Mouse (Mus musculus) MEL (cell line): ENCODE measurements around the gene Clock.

ENCODE experiments used
- CTCF ChIP-seq, 3 experiments: IDR thresholded peaks in 2 of 3; conservative IDR thresholded peaks in 1 of 3; 2 replicates each; pipeline ENCODE4 v1.5.1; 2011 to 2012; ENCODE audit warnings: low read length in 3 of 3, low read depth in 2 of 3, mild to moderate bottlenecking in 2 of 3, improper control_type of control experiment in 1 of 3, inconsistent platforms in 1 of 3, mixed read lengths in 1 of 3, moderate library complexity in 1 of 3; ENCODE audit not compliant: control insufficient read depth in 1 of 3, insufficient read depth in 1 of 3, poor library complexity in 1 of 3, severe bottlenecking in 1 of 3
- ELF1 ChIP-seq: IDR thresholded peaks from 2 replicates; pipeline ENCODE4 v1.6.1; 2014; ENCODE audit warnings: low read depth, mild to moderate bottlenecking, inconsistent platforms, low read length, improper control_type of control experiment, moderate library complexity
- GATA1 ChIP-seq: IDR thresholded peaks from 2 replicates; pipeline ENCODE4 v1.6.1; 2011; ENCODE audit warnings: low read depth, low read length, improper control_type of control experiment
- POLR2A ChIP-seq, 2 experiments: IDR thresholded peaks; 2 replicates each; pipeline ENCODE4 v1.6.1; 2011 to 2012; ENCODE audit warnings: low read length in 2 of 2, mild to moderate bottlenecking in 2 of 2, control low read depth in 1 of 2, improper control_type of control experiment in 1 of 2, low read depth in 1 of 2, moderate library complexity in 1 of 2; ENCODE audit not compliant: control insufficient read depth in 1 of 2, insufficient read depth in 1 of 2, poor library complexity in 1 of 2
- TCF12 ChIP-seq: IDR thresholded peaks from 2 replicates; pipeline ENCODE4 v1.6.1; 2014; ENCODE audit warnings: low read depth, mild to moderate bottlenecking, inconsistent platforms, low read length, improper control_type of control experiment, moderate library complexity
- UBTF ChIP-seq: IDR thresholded peaks from 2 replicates; pipeline ENCODE4 v1.6.1; 2012; ENCODE audit warnings: low read depth, mild to moderate bottlenecking, inconsistent platforms, low read length, improper control_type of control experiment, moderate library complexity, borderline replicate concordance; ENCODE audit not compliant: insufficient read depth

DNA sequence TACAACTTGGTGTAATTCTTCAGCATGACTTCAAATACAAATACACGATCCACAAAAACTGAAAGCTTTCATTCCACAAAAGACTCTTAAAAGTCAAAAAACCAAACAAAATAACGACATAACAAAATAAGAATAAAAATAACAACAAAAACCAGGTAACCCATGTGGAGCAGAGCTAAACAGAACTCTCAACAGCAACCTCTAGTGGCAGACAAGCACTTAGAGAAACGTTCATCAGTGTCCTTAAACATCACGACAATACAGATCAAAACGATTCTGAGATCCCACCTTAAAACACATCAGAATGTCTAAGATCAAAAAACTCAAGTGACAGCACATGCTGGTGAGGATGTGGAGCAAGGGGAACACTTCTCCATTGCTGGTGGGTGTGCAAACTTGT lies 17.5 kb downstream of the Clock start:
- TF ChIP-seq CTCF (IDR thresholded peaks at IDR 0.05 in 2 of 3, conservative IDR thresholded peaks at IDR 0.05 in 1 of 3; ENCODE audit: control insufficient read depth in 1 of 3, insufficient read depth in 1 of 3, low read depth in 2 of 3, low read length in 3 of 3, poor library complexity in 1 of 3, severe bottlenecking in 1 of 3): peak; percentile 23 to 60 (median 37); a peak in 5 of 6 replicates
- TF ChIP-seq UBTF: no peak
- TF ChIP-seq POLR2A (IDR thresholded peaks at IDR 0.05; ENCODE audit: control insufficient read depth in 1 of 2, insufficient read depth in 1 of 2, low read depth in 1 of 2, low read length in 2 of 2, poor library complexity in 1 of 2): no peak
- TF ChIP-seq GATA1: no peak
- no peak for TF ChIP-seq TCF12
- no peak for TF ChIP-seq ELF1
